Mouse (Mus musculus) forebrain, embryonic 12.5 days (tissue): ENCODE results near the gene Ybx3. TPM values are rescaled to one million over a fixed set of nuclear protein-coding genes. Genes with fewer than 3 reads are reported as not detected.

ENCODE experiments used
- ATAC-seq: fragments of 200-750 bp; cut with Nextera tagmentation; 2 replicates; pipeline ENCODE4 v1.8.0; 2017; ENCODE audit warnings: moderate TSS enrichment; ENCODE audit not compliant: low FRiP score
- H3K27ac ChIP-seq: fragments of 300-500 bp; sonication (generic); 2 replicates; pipeline ENCODE4 v1.5.1; 2016; ENCODE audit warnings: mild to moderate bottlenecking
- H3K27me3 ChIP-seq: fragments of 300-500 bp; sonication (generic); 2 replicates; pipeline ENCODE4 v1.6.1; 2016; ENCODE audit warnings: mild to moderate bottlenecking
- H3K36me3 ChIP-seq: fragments of 300-500 bp; sonication (generic); replicated peaks from 2 replicates; pipeline ENCODE4 v1.6.1; 2016; ENCODE audit warnings: mild to moderate bottlenecking
- H3K4me1 ChIP-seq: fragments of 300-500 bp; sonication (generic); 2 replicates; pipeline ENCODE4 v1.6.1; 2016
- H3K4me2 ChIP-seq: fragments of 300-500 bp; sonication (generic); 2 replicates; pipeline ENCODE4 v1.6.1; 2016; ENCODE audit warnings: mild to moderate bottlenecking, moderate library complexity
- H3K4me3 ChIP-seq: fragments of 300-500 bp; sonication (generic); replicated peaks from 2 replicates; pipeline ENCODE4 v1.5.1; 2016; ENCODE audit warnings: mild to moderate bottlenecking
- H3K9ac ChIP-seq: fragments of 300-500 bp; sonication (generic); 2 replicates; pipeline ENCODE4 v1.6.1; 2016; ENCODE audit warnings: mild to moderate bottlenecking
- H3K9me3 ChIP-seq: fragments of 300-500 bp; sonication (generic); 2 replicates; pipeline ENCODE4 v1.6.1; 2016
- WGBS: fragments of 180-500 bp; shearing (Covaris S2); methylation state at CpG from one replicate; pipeline ENCODE4 v1.1.7; 2016; 5-methylcytosine and 5-hydroxymethylcytosine counted together
- polyA plus RNA-seq: library from polyadenylated mRNA; unstranded; fragments of >200 nt; fragmentation: Nextera tagmentation; extraction: Ambion mirVana; gene quantifications from 2 replicates; pipeline ENCODE4 v1.2.1, GENCODE M21; 2016

Gene Ybx3
- polyA plus RNA-seq, 1 experiment from 2014 or later, result 33.8 TPM

GRCm38 (mm10) chr6:131353352-131353919 is 34.8 kb downstream of the Ybx3 start, which contains the start of gene Styk1:
Styk1 (minus strand) TSS chr6:131353597.
- H3K9me3 ChIP-seq, result no peaks in the 10 kb centered on the region
- WGBS, result 2% methylated on average over 16 of the region's 16 CpGs
- peak within 1 kb of the TSS; percentile 58 for H3K4me2 ChIP-seq
- H3K4me1 ChIP-seq, result peaks cover 4% of the 10 kb centered on the region
- H3K27me3 ChIP-seq, result no peaks in the 10 kb centered on the region
- ATAC-seq, result peak; percentile 79; the same call in 1 of the 2 replicates
- H3K27ac ChIP-seq, result no peak within 1 kb of the TSS
- H3K36me3 ChIP-seq, result no peaks in the 10 kb centered on the region
- H3K4me3 ChIP-seq, result peak within 1 kb of the TSS; percentile 31
- H3K9ac ChIP-seq, result no peak within 1 kb of the TSS; the same call in 1 of the 2 replicates

GRCm38 (mm10) chr6:131347026-131347425 is 41.2 kb downstream of the Ybx3 start:
- no peaks in the 10 kb centered on the region for H3K36me3 ChIP-seq
- H3K27ac ChIP-seq, result no peak overlapping the region
- no peak for ATAC-seq
- no peaks in the 10 kb centered on the region for H3K9me3 ChIP-seq
- no peak overlapping the region for H3K4me2 ChIP-seq
- 79% methylated on average over 2 of the region's 2 CpGs for WGBS
- H3K4me1 ChIP-seq, result no peaks in the 10 kb centered on the region
- no peaks in the 10 kb centered on the region for H3K27me3 ChIP-seq
- no peak overlapping the region for H3K9ac ChIP-seq
- H3K4me3 ChIP-seq, result no peak overlapping the region

DNA sequence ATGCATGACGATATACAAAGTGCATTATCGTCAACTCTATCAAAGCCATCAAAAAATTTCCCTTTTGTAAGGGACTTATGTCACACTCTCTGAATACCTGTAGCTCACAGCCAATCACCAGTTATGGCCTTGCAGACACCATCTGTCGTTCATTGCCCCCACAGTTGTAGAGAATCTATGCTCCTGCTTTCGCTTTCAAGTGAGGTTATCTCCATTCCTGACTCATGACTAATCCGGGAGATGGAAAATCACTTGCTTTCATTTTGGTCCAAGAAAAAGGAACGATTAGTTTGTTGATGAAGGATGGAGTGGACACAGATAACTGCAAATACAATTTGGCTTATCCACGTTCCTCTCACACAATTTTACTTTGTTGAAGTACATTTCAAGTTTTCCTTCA is 43.9 kb downstream of the Ybx3 start:
- Histone ChIP-seq H3K9me3 (no peaks in the 10 kb centered on the region), H3K4me3 (no peak overlapping the region), H3K27ac (no peak overlapping the region), H3K4me2 (no peak overlapping the region), H3K9ac (no peak overlapping the region), H3K27me3 (no peaks in the 10 kb centered on the region), H3K36me3 (no peaks in the 10 kb centered on the region), H3K4me1 (no peaks in the 10 kb centered on the region)
- WGBS, result 88% methylated on average over 7 of the region's 7 CpGs
- no peak for ATAC-seq

DNA sequence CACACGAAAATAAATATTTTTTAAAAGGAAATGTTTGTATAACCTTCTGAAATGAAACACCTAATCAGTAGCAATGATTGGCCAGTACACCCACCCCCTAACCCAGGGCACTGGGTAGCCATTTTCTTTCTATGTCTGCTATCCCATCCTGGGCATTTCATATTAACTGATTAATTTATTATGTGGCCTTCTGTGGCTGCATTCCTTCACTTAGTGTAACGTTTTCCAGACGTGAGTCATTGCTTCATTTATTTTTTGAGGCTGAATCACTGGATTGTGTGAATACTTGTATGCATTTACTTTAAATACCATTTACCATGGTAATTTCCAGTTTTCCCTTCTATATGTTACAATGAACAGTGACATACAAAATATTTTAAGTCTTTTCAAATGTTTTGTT is 48.2 kb downstream of the Ybx3 start:
- WGBS, result 80% methylated on average over 3 of the region's 3 CpGs
- no peaks in the 10 kb centered on the region for H3K36me3 ChIP-seq
- ATAC-seq, result no peak

DNA sequence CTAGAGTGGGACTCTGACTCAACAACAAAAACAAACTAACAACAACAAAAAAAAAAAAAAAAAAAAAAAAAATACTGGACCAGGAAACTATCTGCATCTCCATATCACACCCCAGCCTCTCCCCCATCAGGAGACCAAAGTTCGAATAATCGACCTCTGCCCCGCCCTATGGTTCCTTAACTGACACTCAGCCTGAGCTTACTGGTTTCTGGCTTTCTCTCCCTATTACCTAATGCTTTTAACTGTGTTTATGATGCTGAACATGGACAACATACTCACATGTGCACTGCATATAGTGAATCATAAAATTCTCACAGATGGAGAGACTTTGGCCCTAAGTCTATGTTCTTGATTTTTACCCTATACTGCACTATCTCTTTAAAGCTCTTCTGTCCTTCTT is 49.0 kb downstream of the Ybx3 start:
- no peak overlapping the region for H3K4me3 ChIP-seq
- no peak overlapping the region for H3K9ac ChIP-seq
- H3K36me3 ChIP-seq, result no peaks in the 10 kb centered on the region
- H3K27me3 ChIP-seq, result no peaks in the 10 kb centered on the region
- WGBS, result 76% methylated on average over 3 of the region's 3 CpGs
- ATAC-seq, result no peak
- no peak overlapping the region for H3K27ac ChIP-seq
- H3K4me2 ChIP-seq, result no peak overlapping the region
- H3K4me1 ChIP-seq, result no peaks in the 10 kb centered on the region
- H3K9me3 ChIP-seq, result 0 out of 2 replicates have a peak, but pooled peaks cover 5% of the 10 kb centered on the region

More for the DNA sequence above, 48.2 kb downstream of the Ybx3 start:
- Histone ChIP-seq H3K9me3 (0 out of 2 replicates have a peak, but pooled peaks cover 5% of the 10 kb centered on the region), H3K4me1 (no peaks in the 10 kb centered on the region), H3K27ac (no peak overlapping the region), H3K4me3 (no peak overlapping the region), H3K9ac (no peak overlapping the region), H3K4me2 (no peak overlapping the region), H3K27me3 (no peaks in the 10 kb centered on the region)

DNA sequence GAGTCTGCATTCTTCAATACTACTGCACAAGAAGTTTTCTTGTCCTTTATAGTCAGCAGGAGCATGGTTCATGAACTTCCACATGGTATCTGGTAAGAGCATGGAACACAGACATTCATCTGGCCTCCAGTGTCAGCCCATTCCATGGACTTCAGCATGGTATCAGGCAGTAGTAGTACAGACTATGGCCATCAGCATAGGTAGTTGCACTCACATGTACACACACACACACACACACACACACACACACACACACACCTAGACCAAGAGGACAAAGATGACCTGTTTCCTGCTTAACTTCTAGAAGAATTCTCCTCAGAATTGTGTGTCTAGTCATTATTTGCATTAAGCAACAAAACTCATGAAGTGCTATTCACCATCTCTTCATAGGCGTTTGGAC is 49.5 kb downstream of the Ybx3 start:
- no peak overlapping the region for H3K4me2 ChIP-seq
- WGBS, result 78% methylated on average over 1 of the region's 1 CpGs
- 0 out of 2 replicates have a peak, but pooled peaks cover 5% of the 10 kb centered on the region for H3K9me3 ChIP-seq
- H3K4me1 ChIP-seq, result no peaks in the 10 kb centered on the region
- no peak overlapping the region for H3K9ac ChIP-seq
- H3K36me3 ChIP-seq, result no peaks in the 10 kb centered on the region
- no peak for ATAC-seq
- no peak overlapping the region for H3K4me3 ChIP-seq
- H3K27ac ChIP-seq, result no peak overlapping the region
- no peaks in the 10 kb centered on the region for H3K27me3 ChIP-seq

GRCm38 (mm10) chr6:131327076-131327475 is 61.2 kb downstream of the Ybx3 start:
- ATAC-seq, result no peak
- Histone ChIP-seq H3K27ac (no peak overlapping the region), H3K27me3 (no peaks in the 10 kb centered on the region), H3K4me3 (no peak overlapping the region), H3K36me3 (no peaks in the 10 kb centered on the region), H3K9ac (no peak overlapping the region), H3K4me1 (no peaks in the 10 kb centered on the region), H3K9me3 (no peaks in the 10 kb centered on the region), H3K4me2 (no peak overlapping the region)
- 74% methylated on average over 2 of the region's 2 CpGs for WGBS

DNA sequence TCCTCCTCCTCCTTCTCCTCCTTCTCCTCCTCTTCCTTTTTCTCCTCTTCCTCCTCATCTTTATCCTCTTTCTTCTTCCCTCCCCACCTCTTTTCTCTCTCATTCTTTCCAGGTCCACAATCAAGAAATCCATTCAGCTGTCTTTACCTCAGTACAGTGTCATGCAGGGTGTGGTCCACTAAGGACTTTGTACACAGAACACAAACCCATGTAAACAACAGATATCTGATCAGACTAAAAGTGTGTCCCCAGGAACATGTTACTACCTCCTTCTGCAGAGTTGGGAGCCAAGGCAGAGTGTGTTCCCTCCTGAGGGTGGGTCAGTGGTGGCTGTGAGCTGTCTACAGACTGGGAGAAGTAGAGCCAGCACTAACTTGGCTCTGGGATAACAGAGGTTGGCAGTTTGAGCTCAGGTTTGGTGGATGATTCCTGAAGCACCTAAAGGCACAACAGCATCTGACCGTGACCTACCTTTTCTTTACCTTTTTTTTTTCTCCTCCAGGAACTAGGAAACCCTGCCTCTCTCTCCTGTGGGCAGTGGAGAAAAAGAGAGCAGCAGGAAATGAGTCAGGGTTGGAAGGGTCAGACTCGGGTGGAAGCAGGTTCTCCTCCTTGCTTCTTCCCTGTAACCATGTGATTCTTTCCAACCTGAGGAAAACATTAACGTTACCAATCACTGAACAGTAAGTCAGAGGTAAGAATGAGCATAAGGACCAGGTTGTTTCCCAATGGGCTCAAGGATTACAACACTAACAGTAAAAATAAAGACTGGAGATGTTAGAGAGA is 66.2 kb downstream of the Ybx3 start:
- WGBS, result 77% methylated on average over 3 of the region's 3 CpGs
- no peak for ATAC-seq
- no peak overlapping the region for H3K27ac ChIP-seq
- H3K4me3 ChIP-seq, result no peak overlapping the region
- no peaks in the 10 kb centered on the region for H3K36me3 ChIP-seq
- H3K4me2 ChIP-seq, result no peak overlapping the region
- no peak overlapping the region for H3K9ac ChIP-seq
- H3K9me3 ChIP-seq, result no peaks in the 10 kb centered on the region
- no peaks in the 10 kb centered on the region for H3K4me1 ChIP-seq
- no peaks in the 10 kb centered on the region for H3K27me3 ChIP-seq

DNA sequence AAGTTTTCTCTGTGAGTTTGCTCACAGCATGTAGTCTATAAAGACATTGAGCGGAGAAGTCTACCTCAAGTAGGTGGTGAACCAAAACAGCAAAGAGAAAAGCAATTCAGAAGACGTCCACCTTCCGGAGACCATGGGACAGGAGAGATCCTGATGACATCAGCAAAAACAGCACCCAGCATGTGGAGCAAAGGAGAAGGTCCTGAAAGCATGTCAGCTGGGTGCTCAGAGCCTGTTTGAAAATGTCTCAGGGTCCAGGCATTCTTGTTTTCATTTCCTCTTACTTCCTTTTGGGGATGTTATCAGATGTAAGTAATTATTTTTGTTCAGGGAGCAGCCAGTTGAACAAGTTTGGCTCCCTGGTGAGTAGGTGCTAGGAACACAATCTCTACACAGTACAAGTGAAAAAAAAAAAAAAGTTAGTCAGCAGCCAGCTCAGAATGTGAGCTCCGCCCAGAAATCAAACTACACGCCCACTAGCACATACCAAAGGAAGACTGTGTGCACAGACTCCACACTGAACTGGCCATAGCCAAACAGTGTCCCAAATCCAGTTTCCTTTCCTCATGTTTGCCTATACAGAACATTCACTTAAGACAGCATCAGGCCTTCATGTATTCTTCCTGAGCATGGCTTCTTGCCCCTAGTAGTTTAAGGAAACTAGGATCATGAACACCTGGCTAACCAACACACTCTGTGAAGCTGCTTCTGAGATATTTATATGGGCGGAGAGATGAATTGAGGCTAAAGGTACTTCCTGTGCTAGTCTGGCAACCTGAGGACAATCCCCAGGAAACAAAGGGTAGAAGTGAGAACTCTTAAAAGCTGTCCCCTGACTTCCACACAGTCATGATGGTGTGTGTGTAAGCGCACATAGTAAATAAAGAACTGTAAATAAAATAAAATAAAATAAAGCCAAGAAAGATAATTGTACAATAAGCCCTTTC is 71.8 kb downstream of the Ybx3 start:
- Histone ChIP-seq H3K27me3 (no peaks in the 10 kb centered on the region), H3K36me3 (no peaks in the 10 kb centered on the region), H3K4me1 (no peaks in the 10 kb centered on the region), H3K4me3 (no peak overlapping the region), H3K9me3 (no peaks in the 10 kb centered on the region), H3K9ac (no peak overlapping the region), H3K27ac (no peak overlapping the region), H3K4me2 (no peak overlapping the region)
- 87% methylated on average over 7 of the region's 7 CpGs for WGBS
- ATAC-seq, result no peak

Other genes with a start within 250 kb of the Ybx3 start
- gene Klra2, start 141.1 kb downstream of the Ybx3 start, polyA plus RNA-seq, result not detected in 2 replicates
- gene Magohb, start 95.2 kb downstream of the Ybx3 start, polyA plus RNA-seq, result 61.5 and 64.5 TPM in 2 replicates
- gene Styk1, start 34.9 kb downstream of the Ybx3 start, polyA plus RNA-seq, result 0.83 and 1.1 TPM in 2 replicates
- not detected in 2 replicates for gene 5430401F13Rik, start 97.9 kb upstream of the Ybx3 start, polyA plus RNA-seq
- not detected in 2 replicates for gene Gm6619, start 97.9 kb upstream of the Ybx3 start, polyA plus RNA-seq
- not detected in 2 replicates for gene Tas2r130, start 242.4 kb upstream of the Ybx3 start, polyA plus RNA-seq